Mouse (Mus musculus) adrenal gland, adult 8-10 months (tissue): ENCODE results near the gene Hist1h3e. TPM values are rescaled to one million over a fixed set of nuclear protein-coding genes. Genes with fewer than 3 reads are reported as not detected.
"Not testable (repeated sequence)": the region's sequence is repeated elsewhere in the genome, so short reads cannot be mapped to it uniquely, and the experiment has no call there.

Source experiments
- DNase-seq: peaks from one replicate; pipeline ENCODE4 v3.0.0; 2022
- total RNA-seq, 4 experiments: library from RNA; stranded (reverse); gene quantifications; 2 replicates each; pipeline ENCODE4 v1.2.4; 2022

The Hist1h3e gene
- total RNA-seq, 4 experiments from 2014 or later, result 48.1 to 62.5 (median 53.5) TPM

GRCm38 (mm10) chr13:23582219-23583056, 20.3 kb upstream of the Hist1h3e start:
- no peak for DNase-seq

DNA sequence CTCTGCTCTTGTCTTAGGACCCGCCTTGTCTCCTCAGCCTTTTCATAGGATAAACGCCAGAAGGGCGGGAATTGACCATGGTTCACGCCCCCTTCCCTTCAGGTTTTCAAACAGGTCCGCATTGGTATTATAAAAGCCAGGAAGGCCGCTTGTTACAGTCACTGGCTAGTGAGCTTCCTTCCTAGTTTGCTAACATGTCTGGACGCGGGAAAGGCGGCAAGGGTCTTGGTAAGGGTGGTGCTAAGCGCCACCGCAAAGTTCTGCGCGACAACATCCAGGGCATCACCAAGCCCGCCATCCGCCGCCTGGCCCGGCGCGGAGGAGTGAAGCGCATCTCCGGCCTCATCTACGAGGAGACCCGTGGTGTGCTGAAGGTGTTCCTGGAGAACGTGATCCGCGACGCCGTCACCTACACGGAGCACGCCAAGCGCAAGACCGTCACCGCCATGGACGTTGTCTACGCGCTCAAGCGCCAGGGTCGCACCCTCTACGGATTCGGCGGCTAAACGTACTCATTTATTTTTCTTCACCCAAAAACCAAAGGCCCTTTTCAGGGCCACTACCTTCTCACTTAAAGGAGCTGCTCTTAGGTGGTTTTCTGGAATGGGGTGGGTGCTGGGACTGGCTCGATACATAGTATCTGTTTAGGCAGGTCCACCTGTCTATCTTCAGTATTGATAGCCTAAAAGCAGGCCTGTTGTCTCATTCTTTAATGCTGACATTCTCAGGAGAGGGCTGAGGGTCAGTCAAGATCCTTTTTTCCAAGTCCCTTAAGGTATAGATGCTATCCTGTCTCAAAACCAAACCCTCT, 19.4 kb upstream of the Hist1h3e start, which contains the start of gene Hist1h4d:
Hist1h4d (plus strand) TSS at position 191 of the 811 bp plus-strand sequence.
- DNase-seq, result peak; percentile 97

- no peak for DNase-seq
Observed at GRCm38 (mm10) chr13:23577835-23578234, 15.7 kb upstream of the Hist1h3e start.

DNA sequence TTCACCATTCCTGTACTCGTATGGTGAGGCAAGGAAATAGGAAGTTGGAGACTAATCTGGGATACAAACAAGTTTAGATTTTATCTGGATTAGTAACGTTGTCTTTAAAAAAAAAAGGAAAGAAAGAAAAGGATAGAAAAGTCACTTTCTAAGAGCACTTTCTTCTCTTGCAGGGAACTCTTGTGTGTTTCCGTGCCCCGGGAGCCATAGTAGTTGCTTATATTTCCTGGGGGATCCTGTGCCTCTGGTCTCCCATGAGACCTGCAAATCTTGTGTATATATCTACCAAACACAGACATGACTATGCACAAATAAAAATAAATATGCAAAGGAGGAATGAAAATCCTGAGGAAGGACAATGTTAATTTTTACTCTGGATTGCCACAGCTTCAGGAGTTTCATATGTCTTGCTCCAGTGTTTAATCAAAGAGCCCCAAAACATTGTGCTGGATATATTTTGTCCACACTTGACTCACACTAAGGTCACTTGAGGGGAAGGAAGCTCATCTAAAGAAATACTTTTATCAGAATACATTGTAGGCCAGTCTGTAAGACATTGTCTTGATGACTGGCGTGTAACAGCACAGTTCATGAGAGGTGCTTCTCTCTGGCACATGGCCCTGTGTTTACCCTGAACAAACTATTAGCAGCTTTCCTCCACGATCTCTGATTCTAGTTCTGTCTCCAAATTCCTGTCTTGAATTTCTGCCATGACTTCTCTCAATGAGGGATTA, 14.9 kb upstream of the Hist1h3e start:
- DNase-seq, result no peak

DNA sequence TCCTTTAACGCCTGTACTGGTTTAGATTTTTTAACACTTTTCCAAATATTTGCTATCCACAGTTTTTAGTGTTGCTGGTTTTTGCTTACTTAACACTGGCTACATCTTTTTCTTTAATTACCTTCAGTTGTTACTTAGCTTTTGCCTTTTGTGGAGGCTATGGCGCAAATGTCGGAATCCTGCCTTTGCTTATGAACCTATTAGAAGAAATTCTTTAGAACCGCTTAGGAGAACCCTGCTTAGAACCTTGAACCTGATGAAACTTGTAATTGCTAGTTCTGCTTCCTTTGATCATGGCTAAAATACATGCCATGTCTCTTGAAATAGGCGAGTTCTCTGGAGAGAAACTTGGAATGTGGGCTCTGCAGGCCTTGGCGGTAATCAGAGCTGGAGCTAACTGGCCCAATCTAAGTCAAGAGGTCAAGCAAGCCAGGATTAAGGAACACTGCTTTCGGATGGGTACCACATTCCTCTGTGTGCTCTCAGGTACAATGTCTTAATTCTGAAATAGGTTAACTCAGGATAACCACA, 14.2 kb upstream of the Hist1h3e start:
- DNase-seq, result no peak

- DNase-seq, result not testable (repeated sequence)
Observed at GRCm38 (mm10) chr13:23575864-23576313, 13.7 kb upstream of the Hist1h3e start.

DNA sequence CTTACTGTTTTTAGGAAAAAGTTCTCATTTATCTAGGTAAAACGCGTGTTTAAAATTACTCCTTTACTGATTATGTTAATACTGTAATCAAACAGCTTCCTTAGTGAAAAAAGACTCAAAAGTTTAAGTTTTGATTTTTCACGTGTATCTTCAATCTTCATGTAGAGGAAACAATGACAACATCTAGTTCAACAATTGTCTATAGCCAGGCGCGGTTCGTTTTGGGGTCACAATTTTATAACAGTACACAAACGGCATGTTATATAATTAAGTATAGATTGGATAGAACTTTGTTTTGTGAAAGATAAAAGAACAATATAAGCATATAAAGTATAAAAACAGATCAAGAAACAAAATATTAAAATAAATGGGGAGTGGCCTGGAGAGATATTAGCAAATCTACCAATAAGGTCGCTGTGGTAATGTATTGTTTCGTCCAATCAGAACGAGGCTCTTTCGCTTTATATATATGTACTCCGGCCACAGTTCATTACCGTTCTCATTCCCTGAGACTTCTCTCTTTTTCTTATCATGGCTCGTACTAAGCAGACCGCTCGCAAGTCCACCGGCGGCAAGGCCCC, 13.2 kb upstream of the Hist1h3e start, which contains the start of gene Hist1h3d:
Hist1h3d (plus strand) TSS at position 493 of the 581 bp plus-strand sequence.
- no peak for DNase-seq

- not testable (repeated sequence) for DNase-seq
Observed at GRCm38 (mm10) chr13:23574546-23575170, 12.5 kb upstream of the Hist1h3e start.

GRCm38 (mm10) chr13:23573898-23574524, 11.8 kb upstream of the Hist1h3e start, which contains the start of the genes Hist1h2bf and Hist1h2ad:
Hist1h2bf (minus strand) TSS chr13:23574196.
Hist1h2ad (plus strand) TSS chr13:23574381.
- peak; percentile 89 for DNase-seq

- not testable (repeated sequence) for DNase-seq
Observed at GRCm38 (mm10) chr13:23573034-23573897, 11.1 kb upstream of the Hist1h3e start.

DNA sequence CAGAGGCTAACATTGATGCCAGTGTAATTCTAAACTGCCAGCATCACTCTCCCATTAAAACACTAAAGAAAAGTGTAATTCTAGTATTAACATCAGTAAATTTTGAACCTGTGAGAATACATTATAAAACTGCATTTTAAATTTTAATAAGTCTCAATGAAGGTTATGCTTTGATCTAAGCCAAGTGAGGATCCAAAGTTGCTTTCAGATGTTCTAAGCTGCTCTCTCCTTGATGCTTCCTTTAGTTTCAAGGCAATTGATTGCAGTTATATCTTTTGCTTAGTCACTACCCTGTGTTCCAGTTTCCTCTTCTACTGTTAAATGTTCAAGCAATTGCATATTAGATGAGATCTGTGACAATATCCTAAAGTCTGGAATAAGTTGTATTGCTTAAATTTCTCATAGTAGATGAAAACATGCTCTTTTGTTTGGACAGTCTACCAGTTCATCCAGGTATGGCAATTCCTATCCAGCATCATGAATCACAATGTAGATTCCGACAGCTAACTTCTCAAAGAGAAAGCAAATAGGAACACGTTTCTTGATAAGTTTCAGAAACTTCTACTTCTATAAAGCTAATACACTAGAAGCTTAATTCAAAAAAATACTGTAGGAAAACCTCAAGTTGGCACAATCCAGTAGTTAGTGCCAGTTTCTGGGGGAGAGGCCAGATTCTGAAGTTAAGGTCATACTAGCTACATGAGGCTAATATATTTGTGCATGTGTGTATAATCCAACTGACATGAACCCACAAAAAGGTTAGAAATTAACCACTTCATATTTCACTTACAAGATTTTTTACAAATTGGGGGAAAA, 10.3 kb upstream of the Hist1h3e start:
- no peak for DNase-seq

DNA sequence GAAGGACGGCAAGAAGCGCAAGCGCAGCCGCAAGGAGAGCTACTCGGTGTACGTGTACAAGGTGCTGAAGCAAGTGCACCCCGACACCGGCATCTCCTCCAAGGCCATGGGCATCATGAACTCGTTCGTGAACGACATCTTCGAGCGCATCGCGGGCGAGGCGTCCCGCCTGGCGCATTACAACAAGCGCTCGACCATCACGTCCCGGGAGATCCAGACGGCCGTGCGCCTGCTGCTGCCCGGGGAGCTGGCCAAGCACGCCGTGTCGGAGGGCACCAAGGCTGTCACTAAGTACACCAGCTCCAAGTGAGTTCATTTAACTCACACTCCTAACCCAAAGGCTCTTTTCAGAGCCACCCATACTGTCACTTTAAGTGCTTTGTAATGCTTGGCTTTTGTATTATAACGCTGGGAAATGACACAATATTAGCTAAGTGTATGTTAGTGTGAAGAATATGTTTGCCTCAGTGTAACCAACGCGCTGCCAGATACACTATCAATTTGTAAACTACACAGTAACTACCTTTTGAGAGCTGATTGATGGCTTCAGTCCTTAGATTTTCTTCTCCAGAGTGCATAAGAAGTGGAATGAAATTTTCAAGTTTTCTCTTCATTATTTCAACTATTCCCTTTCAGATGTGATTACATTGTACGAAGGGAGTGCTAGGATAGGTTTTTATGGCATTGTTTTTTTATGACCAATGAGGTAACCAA, 9.5 kb upstream of the Hist1h3e start:
- DNase-seq, result not testable (repeated sequence)

DNA sequence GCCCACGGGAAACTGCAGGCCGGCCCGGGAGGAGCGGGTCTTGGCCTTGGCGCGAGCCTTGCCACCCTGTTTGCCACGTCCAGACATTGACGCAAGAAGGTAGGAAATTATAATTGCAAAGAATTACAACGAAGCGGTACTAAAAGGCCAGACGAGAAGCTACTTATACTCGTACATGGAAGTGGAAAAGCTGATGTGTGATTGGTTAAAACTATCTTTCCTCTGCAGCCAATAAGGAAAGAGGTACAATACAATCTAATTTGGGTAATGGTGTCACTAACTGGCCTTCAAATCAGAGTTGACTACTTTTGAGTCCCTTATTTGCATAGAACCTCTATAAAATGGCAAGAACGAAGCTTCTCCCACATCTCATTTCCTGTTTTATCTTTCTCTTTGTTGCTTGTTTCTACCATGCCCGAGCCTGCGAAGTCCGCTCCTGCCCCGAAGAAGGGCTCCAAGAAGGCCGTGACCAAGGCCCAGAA, 8.9 kb upstream of the Hist1h3e start, which contains the start of the genes Hist1h2ae and Hist1h2bg:
Hist1h2ae (minus strand) TSS at position 199 of the 482 bp plus-strand sequence.
Hist1h2bg (plus strand) TSS at position 375 of the 482 bp plus-strand sequence.
- DNase-seq, result peak; percentile 69

DNA sequence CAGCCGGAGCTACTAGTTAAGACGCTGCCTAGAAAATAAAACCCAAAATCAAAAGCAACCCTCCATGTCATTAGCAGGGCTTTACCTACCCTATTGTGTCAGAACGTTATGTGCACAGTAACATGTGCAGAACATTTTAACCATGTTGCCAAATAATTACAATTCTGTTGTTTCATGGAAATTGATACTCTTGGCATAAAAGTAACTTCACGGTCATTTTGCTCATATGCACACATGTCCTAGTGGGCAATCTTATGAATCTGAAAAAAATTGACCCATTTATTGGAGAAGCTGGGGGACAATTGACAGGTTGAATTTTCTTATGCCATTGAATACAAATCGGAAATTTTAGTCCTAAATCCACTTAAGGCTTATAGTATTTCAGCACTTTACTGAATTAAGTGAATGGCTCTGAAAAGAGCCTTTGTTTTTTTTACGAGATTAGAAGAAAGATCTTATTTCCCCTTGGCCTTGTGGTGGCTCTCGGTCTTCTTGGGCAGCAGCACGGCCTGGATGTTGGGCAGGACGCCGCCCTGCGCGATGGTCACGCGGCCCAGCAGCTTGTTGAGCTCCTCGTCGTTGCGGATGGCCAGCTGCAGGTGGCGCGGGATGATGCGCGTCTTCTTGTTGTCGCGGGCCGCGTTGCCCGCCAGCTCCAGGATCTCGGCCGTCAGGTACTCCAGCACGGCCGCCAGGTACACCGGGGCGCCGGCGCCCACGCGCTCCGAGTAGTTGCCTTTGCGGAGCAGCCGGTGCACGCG, 8.3 kb upstream of the Hist1h3e start:
- not testable (repeated sequence) for DNase-seq

GRCm38 (mm10) chr13:23564482-23564881, 2.3 kb upstream of the Hist1h3e start:
- DNase-seq, result no peak

DNA sequence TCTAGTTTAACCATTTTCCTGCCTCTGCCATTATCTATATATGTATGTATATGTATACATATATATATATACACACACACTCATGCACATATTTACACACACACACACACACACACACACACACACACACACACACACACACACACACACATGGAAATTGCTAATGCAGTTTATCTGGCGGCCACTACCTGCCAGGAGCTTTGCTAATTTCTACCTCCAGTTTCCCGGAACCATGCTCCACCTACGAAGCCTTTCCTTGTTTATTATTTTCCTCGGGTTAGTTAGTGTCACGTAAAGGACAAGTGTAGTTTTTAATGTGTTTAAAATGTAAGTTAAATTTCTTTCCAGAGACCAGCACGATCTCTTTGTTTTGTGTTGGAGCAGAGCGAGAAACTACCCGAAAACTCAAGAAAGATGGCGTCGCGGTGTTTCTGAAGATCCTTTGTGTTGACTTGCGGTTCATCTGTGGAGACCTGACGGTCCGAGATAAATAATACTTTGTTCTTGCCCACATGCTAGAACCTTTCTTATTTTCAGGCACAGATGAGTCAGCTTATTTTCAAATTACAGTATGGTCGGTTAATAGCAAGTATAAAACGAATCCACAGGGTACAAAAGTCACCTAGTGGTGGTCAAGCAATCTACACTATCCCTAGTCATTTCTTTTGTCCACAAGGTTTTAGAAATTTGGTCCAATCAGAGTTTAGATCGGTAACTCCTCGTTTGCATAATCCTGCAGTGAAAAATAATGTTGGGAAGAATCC, 712 bp upstream of the Hist1h3e start:
- DNase-seq, result no peak
